Mouse (Mus musculus): ENCODE results near the gene Gm8897.
"Not testable (repeated sequence)": the region's sequence is repeated elsewhere in the genome, so short reads cannot be mapped to it uniquely, and the experiment has no call there.

Gm8897 gene

DNA sequence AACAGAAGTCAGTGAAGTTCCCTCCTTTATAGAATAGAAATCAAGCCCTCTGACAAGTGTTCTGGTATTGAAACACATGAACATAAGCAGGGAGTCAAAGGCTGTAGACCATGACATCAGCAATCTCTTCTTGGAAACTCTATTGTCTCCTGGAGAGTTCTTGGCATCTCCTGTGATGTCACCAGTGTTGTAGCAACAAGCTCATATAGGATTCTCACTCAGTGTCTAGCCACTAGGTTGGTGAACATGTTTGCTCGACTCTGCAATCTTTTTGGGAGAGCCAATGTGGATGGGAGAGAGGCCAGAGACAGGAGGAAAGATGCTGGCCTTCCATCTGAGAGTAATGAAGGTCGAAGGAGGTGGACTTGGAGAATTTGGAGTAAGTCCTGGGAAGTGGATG is at the start of gene Gm8897:
Gm8897 (plus strand) TSS at position 301 of the 400 bp plus-strand sequence.
- not testable (repeated sequence) for DNase-seq (ENCODE audit: extremely low read depth, low read depth, low spot score)

DNA sequence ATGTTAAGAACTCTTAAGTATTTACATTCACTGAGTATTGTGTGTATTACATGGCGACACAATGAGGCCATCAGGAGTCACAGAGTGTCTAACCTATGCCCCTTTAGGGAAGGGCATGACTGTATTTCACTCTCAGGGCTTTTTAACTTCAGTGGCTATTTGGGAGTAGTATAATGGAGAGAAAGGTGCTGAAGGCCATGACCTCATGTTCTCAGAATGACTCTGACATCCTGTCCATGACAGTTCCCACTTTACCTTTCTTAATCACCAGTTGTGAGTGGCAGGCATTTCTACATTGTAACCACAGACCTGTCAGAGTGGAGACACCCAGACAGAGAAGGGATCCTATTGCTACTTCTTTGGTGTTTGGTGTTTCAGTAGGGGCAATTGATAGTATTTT is 473 bp downstream of the Gm8897 start:
- DNase-seq (ENCODE audit: extremely low read depth, low read depth, low spot score) = not testable (repeated sequence)

All from fat pad, adult 2 months (tissue).